ENCODE assay signal across 22 mouse cellular contexts in the genomic region with DNA sequence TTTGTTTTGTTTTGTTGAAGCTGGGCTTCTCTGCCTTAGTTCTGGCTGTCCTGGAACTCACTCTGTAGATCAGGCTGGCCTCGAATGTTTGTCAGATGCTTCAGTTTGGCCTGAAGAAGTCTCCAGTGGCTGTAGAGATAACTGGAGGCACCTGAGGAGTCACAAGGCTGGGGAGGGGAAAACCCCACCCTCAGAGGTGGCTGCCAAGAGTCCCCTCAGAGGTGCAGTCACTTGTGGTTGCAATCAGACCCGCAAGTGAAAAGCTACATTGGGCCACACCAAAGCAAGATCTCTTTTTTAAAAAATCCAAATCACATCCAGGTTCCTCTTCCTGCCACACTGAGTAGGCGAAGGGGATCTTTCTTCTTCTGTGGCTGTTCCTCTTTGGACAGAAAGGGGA. TPM values are rescaled to one million over a fixed set of nuclear protein-coding genes. Genes with fewer than 3 reads are reported as not detected.
DNase-seq lines count a peak whose midpoint lies in the region.
"Had no signal": no experiment of that assay in that cellular context is flagged by ENCODE, and none has a peak within 500 bp of the region (broad histone marks: within the 10 kb centered on the region; RNA-seq: fewer than 3 reads in every experiment).

No protein-coding gene starts in this region.

- 0 out of 2 replicates have a peak overlapping the region, but pooled peaks have one; percentile 54 for H3K27ac ChIP-seq in limb, embryonic 10.5 days
- H3K27ac ChIP-seq: left cerebral cortex, adult 2 months; limb, embryonic 13.5 days; liver, embryonic 13.5 days had no signal

- no peak overlapping the region for H3K4me3 ChIP-seq in limb, embryonic 10.5 days
- H3K4me3 ChIP-seq: forebrain, embryonic 12.5 days; left cerebral cortex, adult 2 months; limb, embryonic 13.5 days; liver, embryonic 13.5 days had no signal

- peaks cover 37% of the 10 kb centered on the region for H3K4me1 ChIP-seq in limb, embryonic 10.5 days

- 87% methylated on average over 3 of the region's 3 CpGs for WGBS in limb, embryonic 10.5 days

- no peaks in the 10 kb centered on the region for H3K27me3 ChIP-seq in limb, embryonic 10.5 days (ENCODE audit: low read depth, poor library complexity, severe bottlenecking)
- H3K27me3 ChIP-seq in splenic B cell, adult 2 months (ENCODE audit: control insufficient read depth, insufficient read depth, low read length, poor library complexity, severe bottlenecking): no peaks in the 10 kb centered on the region
- H3K27me3 ChIP-seq: forebrain, embryonic 12.5 days; limb, embryonic 13.5 days; liver, embryonic 13.5 days had no signal

- no peaks in the 10 kb centered on the region for H3K9me3 ChIP-seq in limb, embryonic 10.5 days (replicated peaks)
- H3K9me3 ChIP-seq: forebrain, embryonic 12.5 days; limb, embryonic 13.5 days; liver, embryonic 13.5 days had no signal

- DNase-seq in spleen, postnatal 36 days (ENCODE audit: low spot score in 2 of 2): peak; percentile 72 to 76
- no peak for DNase-seq in spleen, adult 12 weeks (ENCODE audit: low spot score)
- peak; percentile 46 for DNase-seq in T-cell, adult 2 months (ENCODE audit: low spot score)
- DNase-seq in limb, embryonic 10.5 days (ENCODE audit: low spot score): no peak
- DNase-seq in splenic B cell, adult 2 months (ENCODE audit: low read depth, low spot score): peak; percentile 85
- no peak for DNase-seq in left cerebral cortex, adult 9 months (ENCODE audit: low spot score in 2 of 2)
- no peak for DNase-seq in cerebellum, postnatal 25 days
- no peak for DNase-seq in ovary, postnatal 14 days (ENCODE audit: low spot score)
- DNase-seq: adrenal gland, adult 2 months; cerebellum, adult 11 months; cerebellum, postnatal 10 days; gastrocnemius, postnatal 14 days; kidney, adult 8-10 months; kidney, postnatal 25 days; liver, embryonic 13.5 days; lung, embryonic 14.5 days; lung, postnatal 36 days; right cerebral cortex, postnatal 14 days; thymus, postnatal 4 days had no signal

- H3K36me3 ChIP-seq in limb, embryonic 10.5 days: no peaks in the 10 kb centered on the region
- no peaks in the 10 kb centered on the region for H3K36me3 ChIP-seq in splenic B cell, adult 2 months (ENCODE audit: control insufficient read depth, insufficient read depth, low read length, poor library complexity, severe bottlenecking)
- H3K36me3 ChIP-seq: forebrain, embryonic 12.5 days; limb, embryonic 13.5 days; liver, embryonic 13.5 days had no signal

RNA-seq across cellular contexts. Expression of a gene that starts 43.8 kb away (rescaled TPM):
- polyA plus RNA-seq in limb, embryonic 10.5 days (2016; fragmentation: Nextera tagmentation; extraction: Ambion mirVana): 88.4 and 96.4 TPM in 2 replicates

Comparison
In these comparisons a context has a peak if more than half of its experiments do, and no peak if none do; other contexts are left out.
1. DNase-seq: peak in spleen, postnatal 36 days (2 of 2), T-cell, adult 2 months (single experiment) and splenic B cell, adult 2 months (single experiment); none in spleen, adult 12 weeks (single experiment), limb, embryonic 10.5 days (single experiment), left cerebral cortex, adult 9 months (0 of 2), cerebellum, postnatal 25 days (0 of 2) and ovary, postnatal 14 days (single experiment).